Mouse (Mus musculus) liver, embryonic 13.5 days (tissue): ENCODE data around the gene Srpk2. TPM values are rescaled to one million over a fixed set of nuclear protein-coding genes. Genes with fewer than 3 reads are reported as not detected.
"Not testable (repeated sequence)": the region's sequence is repeated elsewhere in the genome, so short reads cannot be mapped to it uniquely, and the experiment has no call there.

Source experiments
- ATAC-seq: fragments of 200-750 bp; cut with Nextera tagmentation; 2 replicates; pipeline ENCODE4 v1.8.0; 2017; ENCODE audit warnings: low read depth, mild to moderate bottlenecking, moderate number of reproducible peaks, moderate library complexity
- DNase-seq: peaks from one replicate; pipeline ENCODE4 v3.0.0; 2022
- H3K27ac ChIP-seq: fragments of 300-500 bp; sonication (generic); 2 replicates; pipeline ENCODE4 v1.5.1; 2015; ENCODE audit warnings: moderate library complexity, mild to moderate bottlenecking, inconsistent platforms
- H3K27me3 ChIP-seq: fragments of 300-500 bp; sonication (generic); 2 replicates; pipeline ENCODE4 v1.6.1; 2015; ENCODE audit warnings: mild to moderate bottlenecking, inconsistent platforms
- H3K36me3 ChIP-seq: fragments of 300-500 bp; sonication (generic); 2 replicates; pipeline ENCODE4 v1.6.1; 2015; ENCODE audit warnings: mild to moderate bottlenecking, inconsistent platforms
- H3K4me1 ChIP-seq: fragments of 300-500 bp; sonication (generic); replicated peaks from 2 replicates; pipeline ENCODE4 v1.6.1; 2015; ENCODE audit warnings: inconsistent platforms
- H3K4me2 ChIP-seq: fragments of 300-500 bp; sonication (generic); 2 replicates; pipeline ENCODE4 v1.6.1; 2015; ENCODE audit warnings: inconsistent platforms, mild to moderate bottlenecking, moderate library complexity
- H3K4me3 ChIP-seq: fragments of 300-500 bp; sonication (generic); replicated peaks from 2 replicates; pipeline ENCODE4 v1.5.1; 2015; ENCODE audit warnings: mild to moderate bottlenecking, inconsistent platforms
- H3K9ac ChIP-seq: fragments of 300-500 bp; sonication (generic); 2 replicates; pipeline ENCODE4 v1.6.1; 2015; ENCODE audit warnings: mild to moderate bottlenecking, inconsistent platforms
- H3K9me3 ChIP-seq: fragments of 300-500 bp; sonication (generic); replicated peaks from 2 replicates; pipeline ENCODE4 v1.6.1; 2016; ENCODE audit warnings: inconsistent platforms
- WGBS: fragments of 180-500 bp; shearing (Covaris S2); methylation state at CpG from one replicate; pipeline ENCODE4 v1.1.7; 2015; ENCODE audit not compliant: insufficient replicate concordance; 5-methylcytosine and 5-hydroxymethylcytosine counted together
- polyA plus RNA-seq: library from polyadenylated mRNA; unstranded; fragments of >200 nt; fragmentation: Nextera tagmentation; extraction: Ambion mirVana; gene quantifications from 2 replicates; pipeline ENCODE4 v1.2.1, GENCODE M21; 2015

Srpk2 gene
- polyA plus RNA-seq, 1 experiment from 2014 or later, result 7.8 TPM

- H3K27ac ChIP-seq, result no peak overlapping the region
- DNase-seq (no peak), ATAC-seq (no peak)
Observed at GRCm38 (mm10) chr5:23556007-23556770, 128.2 kb downstream of the Srpk2 start.

DNA sequence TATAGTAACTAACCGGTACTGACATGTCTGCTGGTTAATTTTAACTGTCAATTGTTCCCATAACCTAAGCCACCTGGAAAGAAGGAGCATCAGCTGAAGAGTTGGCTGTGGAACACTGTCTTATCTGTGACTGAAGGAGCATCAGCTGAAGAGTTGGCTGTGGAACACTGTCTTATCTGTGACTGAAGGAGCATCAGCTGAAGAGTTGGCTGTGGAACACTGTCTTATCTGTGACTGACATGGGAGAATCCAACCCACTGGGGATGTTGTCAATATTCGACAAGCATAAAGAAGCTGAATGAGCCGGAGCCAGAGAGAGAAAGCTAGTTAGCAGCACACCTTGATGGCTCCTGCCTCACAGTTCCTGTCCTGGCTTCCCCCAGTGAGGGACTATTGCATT lies 131.1 kb downstream of the Srpk2 start:
- peaks cover 16% of the 10 kb centered on the region for H3K4me1 ChIP-seq
- not testable (repeated sequence) for H3K4me3 ChIP-seq, H3K9ac ChIP-seq, H3K4me2 ChIP-seq, H3K36me3 ChIP-seq, H3K27me3 ChIP-seq, DNase-seq, H3K9me3 ChIP-seq, H3K27ac ChIP-seq
- ATAC-seq, result peak; percentile 88
- WGBS, result 35% methylated on average over 3 of the region's 3 CpGs

More at GRCm38 (mm10) chr5:23556007-23556770, 128.2 kb downstream of the Srpk2 start:
- Histone ChIP-seq H3K27me3 (no peaks in the 10 kb centered on the region), H3K9ac (no peak overlapping the region), H3K9me3 (no peaks in the 10 kb centered on the region), H3K36me3 (no peaks in the 10 kb centered on the region), H3K4me2 (no peak overlapping the region), H3K4me1 (peaks cover 16% of the 10 kb centered on the region), H3K4me3 (no peak overlapping the region)
- 63% methylated on average over 7 of the region's 7 CpGs for WGBS

- WGBS, result 67% methylated on average over 5 of the region's 5 CpGs
- DNase-seq (no peak), ATAC-seq (no peak)
- Histone ChIP-seq H3K27ac (no peak overlapping the region), H3K27me3 (no peaks in the 10 kb centered on the region), H3K9ac (no peak overlapping the region), H3K4me1 (peaks cover 16% of the 10 kb centered on the region), H3K9me3 (no peaks in the 10 kb centered on the region), H3K36me3 (no peaks in the 10 kb centered on the region), H3K4me3 (no peak overlapping the region), H3K4me2 (no peak overlapping the region)
Observed at GRCm38 (mm10) chr5:23551687-23552086, 132.7 kb downstream of the Srpk2 start.

GRCm38 (mm10) chr5:23535692-23536091 lies 148.7 kb downstream of the Srpk2 start:
- Histone ChIP-seq H3K4me2 (no peak overlapping the region), H3K27ac (no peak overlapping the region), H3K9ac (no peak overlapping the region), H3K36me3 (0 out of 2 replicates have a peak, but pooled peaks cover 9% of the 10 kb centered on the region), H3K4me1 (no peaks in the 10 kb centered on the region), H3K4me3 (no peak overlapping the region), H3K27me3 (no peaks in the 10 kb centered on the region), H3K9me3 (no peaks in the 10 kb centered on the region)
- DNase-seq, result no peak
- ATAC-seq, result no peak
- 80% methylated on average over 7 of the region's 7 CpGs for WGBS

- H3K4me3 ChIP-seq, result no peak overlapping the region
- H3K27me3 ChIP-seq, result no peaks in the 10 kb centered on the region
- H3K9ac ChIP-seq, result no peak overlapping the region
- no peak overlapping the region for H3K27ac ChIP-seq
- ATAC-seq, result no peak
- no peaks in the 10 kb centered on the region for H3K36me3 ChIP-seq
- H3K9me3 ChIP-seq, result no peaks in the 10 kb centered on the region
- 74% methylated on average over 7 of the region's 7 CpGs for WGBS
- no peaks in the 10 kb centered on the region; the same call in 1 of the 2 replicates for H3K4me1 ChIP-seq
- H3K4me2 ChIP-seq, result no peak overlapping the region
- no peak for DNase-seq
Observed at GRCm38 (mm10) chr5:23531541-23532096, 152.8 kb downstream of the Srpk2 start.

- DNase-seq, result no peak
- WGBS, result 82% methylated on average over 6 of the region's 6 CpGs
- Histone ChIP-seq H3K27me3 (no peaks in the 10 kb centered on the region), H3K9me3 (no peaks in the 10 kb centered on the region), H3K36me3 (no peaks in the 10 kb centered on the region), H3K27ac (no peak overlapping the region), H3K4me2 (no peak overlapping the region), H3K4me1 (no peaks in the 10 kb centered on the region; the same call in 1 of the 2 replicates), H3K4me3 (no peak overlapping the region), H3K9ac (no peak overlapping the region)
- ATAC-seq, result no peak
Observed at GRCm38 (mm10) chr5:23531100-23531499, 153.3 kb downstream of the Srpk2 start.

- Histone ChIP-seq H3K9ac (no peak overlapping the region), H3K4me2 (no peak overlapping the region), H3K4me1 (no peaks in the 10 kb centered on the region; the same call in 1 of the 2 replicates), H3K9me3 (no peaks in the 10 kb centered on the region), H3K27me3 (no peaks in the 10 kb centered on the region), H3K4me3 (no peak overlapping the region), H3K27ac (no peak overlapping the region), H3K36me3 (peaks cover 11% of the 10 kb centered on the region; the same call in 1 of the 2 replicates)
- DNase-seq (no peak), ATAC-seq (no peak)
- WGBS, result 64% methylated on average over 3 of the region's 3 CpGs
Observed at GRCm38 (mm10) chr5:23524621-23525020, 159.8 kb downstream of the Srpk2 start.

DNA sequence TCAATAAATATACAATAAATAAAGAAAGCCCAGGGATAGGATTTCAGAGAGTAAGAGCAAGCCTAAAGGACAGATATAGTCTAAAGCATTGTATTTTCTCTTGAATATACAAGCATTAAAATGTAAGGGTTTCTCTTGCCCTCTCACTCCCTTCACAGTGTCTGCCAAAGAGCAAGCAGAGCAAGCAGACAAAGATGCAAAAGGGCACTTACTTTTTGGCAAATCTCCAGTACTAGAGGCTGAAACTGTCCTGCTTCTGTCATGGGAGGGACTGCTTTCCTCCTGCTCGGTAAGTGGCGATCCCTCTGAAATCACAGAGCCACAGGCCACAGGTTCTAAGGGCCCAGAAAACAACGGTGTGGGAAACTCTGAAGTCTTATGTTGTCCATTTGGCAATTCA lies 160.5 kb downstream of the Srpk2 start:
- no peak overlapping the region for H3K4me3 ChIP-seq
- DNase-seq (no peak), ATAC-seq (no peak)
- H3K36me3 ChIP-seq, result peaks cover 11% of the 10 kb centered on the region; the same call in 1 of the 2 replicates
- H3K27ac ChIP-seq, result no peak overlapping the region
- WGBS, result 73% methylated on average over 3 of the region's 3 CpGs
- no peak overlapping the region for H3K9ac ChIP-seq
- H3K9me3 ChIP-seq, result no peaks in the 10 kb centered on the region
- peaks cover 4% of the 10 kb centered on the region; the same call in 1 of the 2 replicates for H3K4me1 ChIP-seq
- H3K27me3 ChIP-seq, result no peaks in the 10 kb centered on the region
- H3K4me2 ChIP-seq, result no peak overlapping the region

DNA sequence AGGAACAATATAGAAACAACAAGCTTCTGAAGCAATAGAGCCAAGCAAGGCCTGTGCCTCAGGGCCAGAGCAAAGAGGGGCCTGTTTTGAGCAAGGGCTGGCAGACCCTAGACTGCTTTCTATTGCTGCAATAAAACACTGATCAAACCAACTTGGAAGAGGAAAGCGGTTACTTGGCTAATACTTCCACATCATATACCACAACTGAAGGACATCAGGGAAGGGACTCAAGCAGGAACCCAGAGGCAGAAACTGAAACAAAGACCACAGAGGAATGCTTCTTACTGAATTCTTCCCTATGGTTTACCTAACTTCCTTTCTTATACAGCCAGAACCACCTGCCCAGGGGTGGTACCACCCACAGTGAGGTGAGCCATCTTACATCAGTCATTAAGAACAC lies 162.8 kb downstream of the Srpk2 start:
- Histone ChIP-seq H3K4me3 (no peak overlapping the region), H3K4me1 (peaks cover 4% of the 10 kb centered on the region; the same call in 1 of the 2 replicates), H3K27ac (no peak overlapping the region), H3K36me3 (peaks cover 11% of the 10 kb centered on the region; the same call in 1 of the 2 replicates), H3K27me3 (no peaks in the 10 kb centered on the region), H3K9me3 (no peaks in the 10 kb centered on the region), H3K9ac (no peak overlapping the region), H3K4me2 (no peak overlapping the region)
- ATAC-seq (no peak), DNase-seq (no peak)
- whole genome bisulfite sequencing, result 81% methylated on average over 1 of the region's 1 CpGs

- H3K4me1 ChIP-seq, result peaks cover 4% of the 10 kb centered on the region; the same call in 1 of the 2 replicates
- no peaks in the 10 kb centered on the region for H3K27me3 ChIP-seq
- no peak overlapping the region for H3K4me2 ChIP-seq
- H3K9ac ChIP-seq, result no peak overlapping the region
- WGBS, result 83% methylated on average over 3 of the region's 3 CpGs
- no peak for DNase-seq
- H3K4me3 ChIP-seq, result no peak overlapping the region
- H3K36me3 ChIP-seq, result peaks cover 7% of the 10 kb centered on the region; the same call in 1 of the 2 replicates
- no peaks in the 10 kb centered on the region for H3K9me3 ChIP-seq
- no peak for ATAC-seq
- H3K27ac ChIP-seq, result no peak overlapping the region
Observed at GRCm38 (mm10) chr5:23519679-23520078, 164.7 kb downstream of the Srpk2 start.

- H3K4me3 ChIP-seq, result no peak overlapping the region
- H3K4me1 ChIP-seq, result peaks cover 4% of the 10 kb centered on the region; the same call in 1 of the 2 replicates
- WGBS, result 75% methylated on average over 3 of the region's 3 CpGs
- H3K9ac ChIP-seq, result no peak overlapping the region
- DNase-seq, result no peak
- no peak overlapping the region for H3K27ac ChIP-seq
- H3K27me3 ChIP-seq, result no peaks in the 10 kb centered on the region
- no peak overlapping the region for H3K4me2 ChIP-seq
- ATAC-seq, result no peak
- no peaks in the 10 kb centered on the region for H3K9me3 ChIP-seq
- 0 out of 2 replicates have a peak, but pooled peaks cover 3% of the 10 kb centered on the region for H3K36me3 ChIP-seq
Observed at GRCm38 (mm10) chr5:23518673-23519072, 165.7 kb downstream of the Srpk2 start.
